Mouse (Mus musculus): ENCODE measurements around the gene Fgfr2.

Gene Fgfr2

DNA sequence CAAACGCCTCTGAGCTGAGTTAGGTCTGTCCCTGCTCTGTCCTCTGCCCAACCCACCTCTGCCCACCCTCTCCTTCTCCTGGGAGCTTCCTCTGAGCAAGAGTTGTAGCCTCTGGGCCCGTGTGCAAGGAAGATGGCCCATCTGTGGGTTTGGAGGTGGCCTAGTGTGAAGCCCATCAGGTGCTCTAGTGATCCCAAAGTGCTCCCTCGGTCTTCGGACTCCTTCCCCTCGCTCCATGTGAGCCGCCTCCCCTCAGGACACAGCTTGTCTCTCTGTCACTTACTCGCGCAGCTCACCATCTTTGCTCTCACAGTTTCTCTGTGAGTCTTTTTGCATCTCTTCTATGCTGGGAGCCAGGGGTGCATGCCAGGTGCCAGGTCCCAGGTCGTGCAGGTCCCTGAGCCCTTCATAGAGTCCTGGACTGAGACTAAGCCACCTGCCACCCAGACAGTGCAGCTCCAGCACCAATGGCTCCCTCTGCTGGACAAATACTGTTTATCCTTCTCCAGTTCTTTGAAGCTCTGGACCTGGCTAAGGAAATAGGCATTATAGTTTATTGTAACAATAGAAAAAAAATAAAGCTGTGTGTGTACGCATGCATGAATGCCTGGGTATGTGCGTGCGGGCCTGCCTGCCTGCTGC lies 484.6 kb downstream of the Fgfr2 start:
- peak; percentile 46 for DNase-seq

DNA sequence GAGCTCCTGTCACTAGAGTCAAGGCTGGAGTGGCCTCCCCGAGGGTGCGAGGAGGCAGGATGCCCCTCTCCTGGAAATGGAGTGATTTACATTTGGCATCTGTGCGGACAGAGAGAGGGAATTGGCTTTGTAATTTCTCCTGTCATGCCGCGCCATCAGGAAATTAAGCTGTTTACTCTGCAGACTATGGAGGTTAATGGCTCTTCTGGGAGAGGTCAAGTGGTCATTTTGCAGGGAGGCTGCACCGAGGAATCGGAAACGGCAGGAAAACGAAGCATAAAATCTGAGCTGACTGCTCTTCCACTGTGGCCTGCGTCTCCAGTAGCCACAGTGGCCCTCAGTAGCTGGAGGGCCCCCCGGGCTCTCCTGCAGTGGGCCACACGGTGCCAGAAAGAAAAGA lies 485.9 kb downstream of the Fgfr2 start:
- no peak for DNase-seq

DNA sequence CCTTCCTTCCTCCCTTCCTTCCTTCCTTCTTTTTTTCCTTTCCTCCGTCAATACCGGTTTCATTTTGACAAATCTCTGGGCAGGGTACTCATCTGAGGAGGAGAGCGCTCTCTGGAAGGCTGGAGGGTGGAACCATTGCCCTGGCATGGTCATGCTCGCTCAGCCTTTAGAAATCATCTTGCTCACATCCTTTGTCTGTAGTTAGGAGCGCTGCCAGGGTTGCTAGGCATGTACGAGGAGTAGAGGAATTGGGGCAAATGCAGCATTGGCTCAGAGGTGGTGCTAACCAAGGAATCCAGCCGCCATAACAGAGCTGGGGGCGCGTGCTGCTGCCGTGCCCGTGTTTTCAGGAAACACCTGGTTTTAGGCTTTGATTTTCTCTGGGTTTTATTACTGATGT lies 491.8 kb downstream of the Fgfr2 start:
- DNase-seq: peak; percentile 67

DNA sequence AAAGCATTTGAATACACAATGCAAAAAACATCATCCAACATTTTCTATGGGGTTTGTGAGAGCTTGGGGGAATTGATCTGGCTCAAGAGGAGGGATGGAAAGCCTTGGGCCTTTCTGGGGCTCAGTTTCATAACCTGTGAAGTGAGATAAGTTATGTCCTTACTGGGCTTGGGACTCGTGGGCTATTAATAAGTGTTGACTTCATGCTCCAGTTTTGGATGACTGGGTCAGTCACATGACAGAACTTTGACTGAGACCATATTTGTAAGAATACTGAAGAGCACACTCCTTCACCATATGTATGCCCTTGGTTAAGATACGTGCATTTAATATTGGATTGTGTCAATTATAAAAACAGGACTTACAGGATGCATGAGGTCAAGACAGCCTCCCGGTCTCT lies 495.7 kb downstream of the Fgfr2 start:
- no peak for DNase-seq

DNA sequence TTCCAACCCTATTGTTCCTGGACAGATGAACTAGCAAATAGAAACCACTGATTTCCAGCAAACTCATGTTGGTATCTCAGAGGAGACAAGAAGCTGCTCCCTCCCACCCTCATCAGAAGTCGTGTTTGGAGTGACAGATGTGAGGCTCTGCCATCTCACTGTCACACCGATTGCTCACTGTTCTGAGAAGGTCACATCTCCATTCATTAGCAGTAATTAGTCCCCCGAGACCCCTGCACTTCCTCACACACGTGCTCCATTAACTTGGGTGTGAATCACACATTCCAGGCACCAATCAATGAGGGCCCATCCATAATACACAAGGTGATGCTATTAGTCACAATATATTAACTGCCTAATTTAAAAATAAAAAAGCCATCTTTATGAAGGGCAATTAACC lies 497.0 kb downstream of the Fgfr2 start:
- no peak for DNase-seq

DNA sequence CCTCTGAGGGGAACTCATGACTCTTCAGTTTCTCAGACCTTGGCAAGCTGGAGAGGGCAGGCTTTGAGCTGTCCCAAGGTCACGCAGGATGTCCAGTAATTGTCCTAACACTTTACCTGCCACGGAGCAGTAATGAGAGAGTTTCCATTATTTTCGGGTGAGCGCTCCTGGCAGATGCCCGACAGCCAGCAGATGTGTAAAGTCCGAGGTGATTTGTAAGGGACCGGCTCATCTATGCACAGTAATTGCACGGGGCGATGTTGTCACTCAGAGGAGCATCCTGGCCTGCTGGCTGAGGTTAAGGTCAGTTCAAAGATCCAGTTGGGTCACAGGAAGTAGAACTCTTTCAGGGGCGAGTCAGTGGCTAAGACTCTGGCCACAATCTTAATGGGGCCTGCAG lies 499.0 kb downstream of the Fgfr2 start:
- no peak for DNase-seq

DNA sequence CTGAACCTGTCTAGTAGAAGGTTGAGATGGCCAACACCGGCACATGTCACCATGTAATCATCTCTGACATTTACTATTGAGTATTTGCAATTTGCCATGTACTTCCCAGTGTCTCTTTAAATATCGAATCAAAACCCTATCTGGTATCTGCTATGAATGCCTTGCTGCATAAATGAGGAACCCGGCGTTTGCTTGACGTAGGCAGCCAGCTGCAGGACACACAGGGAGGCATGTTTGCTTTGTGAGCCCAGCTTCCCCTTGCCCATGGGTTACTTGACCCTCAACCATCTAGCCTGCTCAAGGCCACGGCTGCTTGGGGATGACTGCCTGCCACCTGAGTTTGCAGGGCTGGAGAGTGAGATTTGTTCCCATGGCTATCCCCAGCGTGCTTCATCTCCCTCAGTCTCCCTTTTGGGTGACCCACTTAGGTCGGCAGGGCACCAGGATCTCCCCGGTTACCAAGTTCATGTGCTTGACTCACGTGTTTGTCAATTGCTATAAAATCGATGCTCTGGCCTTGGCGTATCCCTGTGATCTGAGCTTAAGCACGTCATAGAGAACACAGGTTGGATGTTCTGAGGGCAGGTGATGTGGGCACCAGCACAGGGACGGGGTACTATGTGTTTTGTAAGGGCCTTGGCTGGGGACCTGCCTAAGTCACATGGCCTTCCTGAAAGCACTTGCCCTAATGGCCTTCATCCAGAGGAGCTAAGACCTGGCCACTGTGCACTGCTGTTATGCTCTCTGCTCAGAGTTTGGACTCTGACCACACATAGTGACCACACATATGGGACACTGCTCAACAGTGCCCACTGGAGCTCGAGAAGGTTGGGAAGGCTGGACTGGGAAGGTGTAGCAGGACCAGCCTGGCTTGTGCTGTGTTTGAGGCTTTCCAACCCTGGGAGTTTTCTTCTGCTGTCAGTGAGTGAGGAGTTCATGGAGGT lies 502.9 kb downstream of the Fgfr2 start:
- DNase-seq: no peak

DNA sequence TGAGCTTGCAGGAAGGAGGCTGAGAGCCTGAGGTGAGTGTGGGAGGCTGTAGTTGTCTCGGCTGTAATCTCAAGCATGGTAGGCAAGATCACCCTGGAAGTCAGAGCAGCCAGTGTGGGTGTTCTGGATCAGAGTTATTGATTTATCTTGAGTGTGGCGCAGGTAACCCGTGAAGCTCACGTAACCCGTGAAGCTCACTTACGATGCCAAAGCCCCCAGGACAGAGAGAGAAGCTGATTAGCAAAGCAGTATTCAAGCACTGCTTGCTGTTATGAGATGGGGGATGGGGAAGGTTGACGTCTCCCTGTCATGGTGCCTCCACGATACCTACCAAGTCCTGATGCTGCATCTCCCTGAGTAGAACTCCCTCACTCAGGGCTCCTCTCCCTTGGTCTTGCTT lies 503.6 kb downstream of the Fgfr2 start:
- no peak for DNase-seq

DNA sequence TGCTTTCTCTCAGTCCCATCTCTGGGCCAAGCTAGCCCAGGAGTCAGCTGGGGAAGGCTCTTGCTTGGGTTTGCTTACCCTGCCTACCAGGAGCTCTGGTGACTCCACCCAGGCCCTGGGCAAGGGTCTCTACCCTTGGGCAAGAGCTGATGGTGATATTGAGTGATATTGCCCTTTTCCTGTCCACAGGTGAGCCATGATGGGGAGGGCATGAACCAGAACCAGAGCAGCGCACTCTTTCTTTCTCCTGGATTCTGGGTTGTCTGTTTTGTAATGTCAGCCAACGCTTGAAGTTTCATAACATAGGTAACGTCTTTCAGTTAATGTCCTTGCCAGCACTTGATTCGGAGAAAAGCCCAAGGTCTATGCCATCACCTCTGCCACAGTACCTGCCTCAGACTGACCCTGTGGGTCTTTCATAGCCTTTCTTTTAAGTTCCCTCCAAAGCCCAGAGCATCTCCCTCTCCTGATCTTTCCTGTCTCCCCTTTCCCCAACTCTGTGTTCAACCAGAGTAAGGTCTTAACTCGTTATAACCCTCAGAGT lies 506.1 kb downstream of the Fgfr2 start:
- DNase-seq: no peak

DNA sequence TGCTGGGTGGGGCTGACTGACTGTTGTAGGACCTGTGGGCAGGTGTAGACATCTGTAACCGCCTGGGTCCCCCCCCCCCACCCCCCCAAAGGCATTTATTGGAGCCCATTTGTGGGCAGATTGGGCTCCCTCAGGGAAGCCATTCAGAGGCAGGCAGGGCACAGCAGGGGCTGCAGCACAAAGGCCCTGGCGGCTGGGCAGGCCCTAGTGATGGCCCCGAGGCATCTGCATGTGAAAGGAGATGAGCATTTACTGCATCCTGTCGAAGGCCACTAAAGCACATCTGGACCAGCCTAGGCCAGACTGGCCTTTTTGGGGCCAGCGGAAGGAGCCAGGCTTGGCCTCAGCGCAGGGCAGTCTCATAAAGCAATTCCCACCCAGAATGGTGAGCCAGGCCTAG lies 506.8 kb downstream of the Fgfr2 start:
- DNase-seq: no peak

DNA sequence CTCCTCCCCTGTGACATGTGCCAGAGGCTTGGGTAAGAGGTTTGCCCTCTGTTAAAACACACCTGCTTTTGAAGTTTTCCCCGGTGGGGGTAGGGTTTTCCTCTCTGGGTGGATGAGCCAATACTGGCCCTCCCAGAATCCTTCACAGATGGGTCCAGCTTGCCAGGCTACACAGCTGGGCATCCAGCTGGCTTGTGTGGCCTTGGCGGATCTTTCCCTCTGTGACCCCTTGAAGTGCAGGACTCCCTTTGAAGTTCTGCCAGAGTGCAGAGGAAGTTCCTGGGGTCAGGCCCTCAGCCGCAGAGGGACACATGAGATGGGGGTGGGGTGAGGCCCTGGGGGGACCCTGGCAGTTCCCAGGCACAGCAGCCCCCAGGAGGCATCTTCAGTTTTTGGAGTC lies 507.8 kb downstream of the Fgfr2 start:
- no peak for DNase-seq

DNA sequence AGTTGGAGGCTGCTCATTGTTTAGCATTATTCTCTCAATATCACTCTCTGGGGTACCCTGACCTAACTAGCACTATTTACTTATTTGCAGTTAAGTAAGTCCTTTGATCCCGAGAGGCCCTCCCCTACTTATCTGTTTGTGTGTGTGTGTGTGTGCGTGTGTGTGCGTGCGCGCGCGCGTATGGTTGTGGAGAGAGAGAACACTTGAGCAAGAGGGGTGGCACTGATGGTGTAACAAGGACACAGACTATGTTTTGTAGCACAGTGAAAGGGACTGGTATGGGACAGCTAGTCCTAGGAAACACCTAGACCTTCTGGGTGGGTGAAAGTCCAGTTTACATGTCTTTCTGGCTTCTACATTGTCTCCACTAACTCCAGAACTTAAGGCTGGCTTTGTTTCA lies 511.6 kb downstream of the Fgfr2 start:
- no peak for DNase-seq

DNA sequence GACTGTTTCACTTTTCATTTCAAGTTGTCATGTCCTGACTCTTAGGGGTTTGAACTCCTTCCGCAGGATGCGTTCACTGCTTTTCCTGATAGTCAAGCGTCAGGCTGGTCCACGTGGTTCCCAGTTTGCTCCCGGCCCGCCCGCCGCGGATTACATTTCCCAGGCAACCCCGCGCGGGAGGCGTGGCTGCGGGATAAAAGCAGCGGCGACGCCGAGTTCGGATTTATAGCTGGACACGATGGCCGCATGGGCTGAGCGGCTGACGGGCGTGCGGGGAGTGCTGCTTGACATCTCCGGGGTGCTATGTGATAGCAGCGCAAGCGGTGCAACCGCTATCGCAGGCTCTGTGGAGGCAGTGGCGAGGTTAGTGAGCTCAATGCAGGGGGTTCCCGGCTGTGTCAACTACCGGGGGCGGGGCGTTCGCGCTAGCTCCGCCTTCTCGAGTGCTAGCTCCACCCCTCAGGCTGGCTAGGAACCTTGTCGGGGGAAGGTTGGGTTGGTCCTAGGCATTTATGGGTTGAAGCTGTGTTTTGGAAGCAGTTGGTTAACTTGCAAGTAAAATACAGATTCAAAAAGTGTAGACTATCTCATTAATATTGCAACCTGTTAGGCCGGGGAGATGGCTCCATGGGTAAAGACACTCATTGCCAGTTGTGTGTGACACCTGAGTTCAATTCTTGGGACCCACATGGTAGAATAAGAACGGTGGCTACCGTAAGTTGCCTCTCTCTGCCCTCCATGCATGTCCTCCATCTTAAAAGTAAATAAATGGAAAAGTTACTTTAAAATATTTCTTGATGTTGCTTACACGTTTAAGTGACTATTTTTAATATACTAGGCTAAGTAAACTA lies 512.5 kb downstream of the Fgfr2 start, which contains the start of gene Lhpp:
Lhpp (plus strand) TSS at position 171 of the 851 bp plus-strand sequence.
- DNase-seq: peak; percentile 79

DNA sequence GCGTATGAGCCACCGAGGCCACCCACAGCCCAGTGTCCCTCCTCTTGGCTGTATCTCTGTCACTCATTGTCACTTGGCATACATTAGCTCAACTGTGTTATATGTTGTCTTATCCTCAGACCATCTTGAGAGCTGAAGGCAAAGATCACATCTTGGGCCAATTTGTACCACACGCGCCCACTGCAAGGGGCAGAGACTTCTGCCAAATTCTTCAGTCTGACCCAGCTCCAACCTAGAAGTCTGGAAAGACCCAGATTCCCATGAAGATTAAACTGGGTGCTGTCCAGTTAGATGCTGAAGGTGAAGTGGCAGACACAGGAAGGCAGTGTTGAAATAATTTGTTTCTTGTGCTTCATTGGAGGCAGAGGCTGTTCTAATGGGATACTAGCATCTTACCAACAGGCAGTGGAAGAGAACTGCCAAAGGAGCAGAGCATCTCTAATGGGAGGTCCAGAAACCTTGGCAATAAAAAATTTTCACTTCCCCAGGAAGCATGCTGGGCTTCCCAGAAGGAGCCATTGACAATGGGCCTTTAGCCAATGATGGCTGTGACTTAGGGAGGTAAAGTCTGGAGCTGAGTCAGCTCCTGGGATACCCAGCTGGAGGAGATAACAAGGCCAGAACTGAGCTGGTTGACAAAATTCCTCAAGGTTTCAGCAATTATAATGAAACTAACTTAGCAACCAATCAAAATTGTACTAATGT lies 514.7 kb downstream of the Fgfr2 start:
- no peak for DNase-seq

DNA sequence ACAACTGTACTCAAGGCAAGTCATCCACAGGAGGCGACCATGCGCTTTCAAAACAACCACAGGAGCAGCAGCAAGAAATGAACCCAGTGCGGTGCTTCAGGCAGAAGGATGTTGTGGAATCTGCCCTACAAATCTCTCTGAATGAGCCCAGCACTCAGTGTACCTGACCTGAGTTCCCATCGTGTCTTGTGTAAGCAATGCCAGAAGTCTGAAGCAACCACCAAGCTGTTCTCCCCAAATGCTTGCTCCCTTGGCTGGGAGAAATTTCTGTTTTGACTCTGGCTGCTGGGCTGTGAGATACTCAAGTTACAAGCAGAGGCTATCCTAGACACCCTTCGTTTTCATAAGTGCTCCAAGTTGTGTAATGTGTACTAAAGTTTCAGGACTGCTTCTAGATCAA lies 517.5 kb downstream of the Fgfr2 start:
- peak; percentile 24 for DNase-seq

DNA sequence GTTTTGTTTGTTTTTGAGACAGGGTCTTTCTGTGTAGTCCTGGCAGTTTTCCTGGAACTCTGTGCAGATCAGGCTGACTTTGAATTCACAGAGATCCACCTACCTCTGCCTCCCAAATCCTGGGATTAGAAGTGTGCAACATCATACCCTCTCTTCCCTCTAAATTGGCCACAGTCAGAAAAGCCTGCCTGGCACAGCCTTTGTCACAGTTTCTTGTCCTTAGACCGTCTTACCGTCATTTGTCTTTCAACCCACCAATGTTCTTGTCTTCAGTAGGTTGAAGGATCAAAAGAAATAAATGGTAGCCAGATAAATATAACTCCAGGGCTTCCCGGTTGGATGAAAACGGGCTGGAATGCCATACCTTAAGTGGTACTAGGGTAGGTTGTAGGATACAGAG lies 518.4 kb downstream of the Fgfr2 start:
- no peak for DNase-seq

DNA sequence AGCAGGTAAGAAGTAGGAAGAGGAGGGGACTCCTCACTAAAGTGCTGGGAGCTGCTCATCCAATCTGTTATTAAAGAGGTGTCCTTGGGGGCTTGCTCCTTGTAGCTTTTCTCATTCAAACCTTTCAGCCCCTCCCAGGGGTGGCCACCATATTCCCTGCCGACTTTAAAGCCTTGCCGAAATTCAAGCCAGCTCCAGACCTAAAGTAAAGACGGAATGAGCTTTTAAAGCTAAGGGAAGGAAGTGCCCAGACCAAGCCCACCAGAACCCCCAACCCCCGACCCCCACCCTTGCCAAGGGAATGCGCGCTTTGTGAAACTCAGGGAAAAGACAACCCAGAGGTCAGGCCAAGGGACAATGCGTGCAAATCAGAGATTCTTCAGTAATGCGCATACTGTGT lies 522.2 kb downstream of the Fgfr2 start:
- DNase-seq: no peak

DNA sequence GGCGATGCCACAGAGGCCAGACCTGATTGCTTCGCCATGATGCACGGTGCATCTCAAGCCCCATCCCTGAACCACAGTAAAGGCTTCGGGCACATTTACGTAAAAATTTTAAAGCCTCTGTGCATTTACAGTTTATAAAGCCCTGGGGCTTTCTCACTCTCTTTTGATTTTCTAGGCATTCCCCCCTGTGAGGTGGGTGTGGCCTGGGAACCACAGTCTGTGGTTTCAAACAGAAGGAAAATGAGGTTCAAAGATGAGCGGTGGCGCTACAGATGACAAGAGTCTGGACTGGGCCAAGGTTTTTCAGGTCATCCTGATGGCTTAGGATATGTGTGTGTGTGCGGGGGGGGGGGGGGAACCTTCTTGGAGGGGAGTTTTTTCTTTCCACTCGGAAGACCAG lies 523.1 kb downstream of the Fgfr2 start:
- DNase-seq: no peak

DNA sequence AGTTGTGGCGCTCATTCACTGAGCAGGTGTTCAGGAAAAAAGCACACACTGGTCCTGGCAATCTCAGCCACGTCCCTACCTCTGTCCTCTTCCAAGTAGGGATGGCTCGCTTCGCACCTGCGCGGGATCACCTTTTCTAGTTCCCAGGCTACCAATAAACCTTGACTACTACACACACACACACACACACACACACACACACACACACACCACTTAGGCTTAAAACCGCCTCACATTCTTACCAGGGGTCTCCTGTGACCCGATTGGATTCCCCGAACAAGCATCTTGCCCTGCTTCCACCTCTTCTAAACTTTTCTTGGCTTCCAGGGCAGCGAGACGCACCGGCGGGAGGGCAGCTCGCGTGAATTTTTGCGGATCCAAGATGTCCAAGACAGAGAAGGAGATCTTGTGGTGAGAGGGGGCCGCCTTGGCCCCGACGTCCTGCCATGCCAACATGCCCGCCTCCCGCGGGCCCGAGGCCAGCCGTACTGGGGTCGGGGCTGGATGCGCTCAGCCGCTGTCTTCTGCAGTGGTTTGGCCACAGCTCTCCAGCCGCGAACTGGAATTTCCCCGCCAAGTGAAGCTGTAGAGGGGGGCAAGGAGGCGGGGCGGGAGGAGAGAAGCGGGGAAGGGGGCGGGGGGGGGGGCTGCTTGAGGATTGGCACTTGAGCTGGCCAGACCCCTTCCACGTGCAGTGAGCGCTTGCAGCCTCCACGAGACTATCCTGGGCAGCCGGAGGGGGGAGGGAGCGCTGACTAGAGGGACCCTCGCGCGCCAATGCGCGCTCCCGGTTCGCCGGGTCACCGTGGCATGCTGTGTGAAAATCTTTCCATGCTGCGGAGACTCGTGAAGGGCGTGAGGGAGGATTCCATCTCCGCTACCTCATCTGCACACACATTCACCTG lies 523.8 kb downstream of the Fgfr2 start, which contains the start of gene Nkx1-2:
Nkx1-2 (minus strand) TSS at position 567 of the 905 bp plus-strand sequence.
- no peak for DNase-seq

DNA sequence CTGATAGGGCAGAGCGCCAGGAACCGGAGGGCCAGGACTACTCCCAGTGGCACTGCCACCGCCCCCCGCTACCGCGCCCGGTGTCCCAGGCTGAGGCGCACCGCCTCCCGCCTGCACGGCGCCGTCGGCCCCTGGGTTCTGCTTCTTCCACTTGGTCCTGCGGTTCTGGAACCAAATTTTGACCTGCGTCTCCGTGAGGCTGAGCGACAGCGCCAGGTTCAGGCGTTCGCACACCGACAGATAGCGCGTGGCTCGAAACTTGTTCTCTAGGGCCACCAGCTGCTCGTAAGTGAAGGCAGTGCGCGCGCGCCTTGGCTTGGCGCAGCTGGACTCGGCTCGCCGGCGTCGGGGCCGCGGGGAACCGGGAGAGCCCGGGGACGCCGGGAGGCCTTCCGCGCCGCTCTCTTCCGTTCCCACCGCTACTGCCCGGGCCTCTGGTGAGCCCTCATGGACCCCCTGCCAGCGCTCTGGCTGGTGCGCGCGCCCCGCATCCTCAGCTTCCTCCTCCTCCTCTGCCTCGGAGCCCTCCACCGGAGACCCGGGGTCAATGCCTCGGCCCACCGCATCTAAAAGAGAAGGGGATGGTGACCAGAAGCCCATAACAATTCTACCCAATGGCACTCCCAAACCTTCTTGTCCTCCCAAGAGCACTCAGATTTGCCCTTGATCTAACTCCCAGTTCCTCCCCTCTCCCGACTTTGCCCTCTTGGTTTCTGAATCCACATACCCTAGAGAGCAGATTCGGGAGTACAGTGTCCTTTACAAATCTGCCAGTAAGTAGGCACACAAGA lies 525.7 kb downstream of the Fgfr2 start:
- DNase-seq: no peak

Measured in layer of hippocampus, adult 9-11 months (tissue).